Mouse (Mus musculus) E14TG2a.4 (cell line): Measurements from ENCODE around the gene Lhx1.

Source experiments
- H3K27me3 ChIP-seq: 2 replicates; pipeline ENCODE4 v1.6.1; 2014; ENCODE audit warnings: low read length, control low read depth; ENCODE audit not compliant: insufficient read depth
- H3K36me3 ChIP-seq: 2 replicates; pipeline ENCODE4 v1.6.1; 2014; ENCODE audit warnings: low read length, control low read depth; ENCODE audit not compliant: insufficient read depth
- H3K4me1 ChIP-seq: replicated peaks from 2 replicates; pipeline ENCODE4 v1.6.1; 2014; ENCODE audit warnings: low read depth, low read length, control low read depth
- H3K4me3 ChIP-seq: replicated peaks from 2 replicates; pipeline ENCODE4 v1.5.1; 2014; ENCODE audit warnings: mild to moderate bottlenecking, low read length
- H3K9me3 ChIP-seq: 2 replicates; pipeline ENCODE4 v1.6.1; 2014; ENCODE audit warnings: low read length, control low read depth
- CTCF ChIP-seq: conservative IDR thresholded peaks from 2 replicates; pipeline ENCODE4 v1.5.1; 2014; ENCODE audit warnings: low read length
- NANOG ChIP-seq: IDR thresholded peaks from 2 replicates; pipeline ENCODE4 v1.6.1; 2014; ENCODE audit warnings: borderline replicate concordance, low read length, mixed read lengths
- POU5F1 ChIP-seq: IDR thresholded peaks from 2 replicates; pipeline ENCODE4 v1.6.1; 2014; ENCODE audit warnings: low read length, borderline replicate concordance

Lhx1 gene

GRCm38 (mm10) chr11:84516501-84517240, 8.7 kb downstream of the Lhx1 start:
- TF ChIP-seq NANOG (no peak), CTCF (no peak), POU5F1 (no peak)
- Histone ChIP-seq H3K4me1 (peaks cover 35% of the 10 kb centered on the region), H3K27me3 (peaks cover 73% of the 10 kb centered on the region)

GRCm38 (mm10) chr11:84513171-84514116, 11.9 kb downstream of the Lhx1 start, which contains the start of gene Aatf:
Gene Aatf (minus strand): TSS chr11:84513522.
- TF ChIP-seq NANOG (no peak), POU5F1 (no peak)
- Histone ChIP-seq H3K9me3 (no peaks in the 10 kb centered on the region; the same call in 1 of the 2 replicates), H3K4me1 (peaks cover 19% of the 10 kb centered on the region), H3K27me3 (peaks cover 41% of the 10 kb centered on the region), H3K36me3 (peaks cover 32% of the 10 kb centered on the region), H3K4me3 (peak within 1 kb of the TSS; percentile 90)

More at GRCm38 (mm10) chr11:84516501-84517240, 8.7 kb downstream of the Lhx1 start:
- H3K4me3 ChIP-seq, result no peak overlapping the region
- peaks cover 9% of the 10 kb centered on the region for H3K9me3 ChIP-seq
- peaks cover 6% of the 10 kb centered on the region for H3K36me3 ChIP-seq

GRCm38 (mm10) chr11:84512031-84512430, 13.3 kb downstream of the Lhx1 start:
- H3K9me3 ChIP-seq, result no peaks in the 10 kb centered on the region; the same call in 1 of the 2 replicates
- H3K36me3 ChIP-seq, result peaks cover 46% of the 10 kb centered on the region
- peak overlapping the region; percentile 90 for H3K4me3 ChIP-seq
- peaks cover 19% of the 10 kb centered on the region for H3K4me1 ChIP-seq
- peaks cover 31% of the 10 kb centered on the region for H3K27me3 ChIP-seq
- TF ChIP-seq NANOG, result no peak
- no peak for TF ChIP-seq POU5F1
- no peak for TF ChIP-seq CTCF

GRCm38 (mm10) chr11:84504296-84504695, 21.0 kb downstream of the Lhx1 start:
- no peak for TF ChIP-seq NANOG
- peak; percentile 44 for TF ChIP-seq CTCF
- Histone ChIP-seq H3K27me3 (no peaks in the 10 kb centered on the region), H3K9me3 (no peaks in the 10 kb centered on the region), H3K36me3 (peaks cover 74% of the 10 kb centered on the region), H3K4me3 (no peak overlapping the region), H3K4me1 (no peaks in the 10 kb centered on the region)

GRCm38 (mm10) chr11:84497944-84498343, 27.4 kb downstream of the Lhx1 start:
- Histone ChIP-seq H3K4me1 (no peaks in the 10 kb centered on the region), H3K36me3 (peaks cover 62% of the 10 kb centered on the region), H3K4me3 (no peak overlapping the region), H3K9me3 (no peaks in the 10 kb centered on the region), H3K27me3 (no peaks in the 10 kb centered on the region)
- peak; percentile 25; the same call in 1 of the 2 replicates for TF ChIP-seq CTCF
- TF ChIP-seq POU5F1, result no peak
- no peak for TF ChIP-seq NANOG

GRCm38 (mm10) chr11:84496901-84497300, 28.4 kb downstream of the Lhx1 start:
- TF ChIP-seq POU5F1 (no peak), CTCF (no peak), NANOG (no peak)
- no peaks in the 10 kb centered on the region for H3K4me1 ChIP-seq
- no peaks in the 10 kb centered on the region for H3K9me3 ChIP-seq
- peaks cover 63% of the 10 kb centered on the region for H3K36me3 ChIP-seq
- H3K4me3 ChIP-seq, result no peak overlapping the region
- H3K27me3 ChIP-seq, result no peaks in the 10 kb centered on the region

- peaks cover 68% of the 10 kb centered on the region for H3K36me3 ChIP-seq
Observed at GRCm38 (mm10) chr11:84495774-84496173, 29.6 kb downstream of the Lhx1 start.

GRCm38 (mm10) chr11:84481661-84482060, 43.7 kb downstream of the Lhx1 start:
- TF ChIP-seq CTCF (no peak), POU5F1 (no peak)
- Histone ChIP-seq H3K4me1 (no peaks in the 10 kb centered on the region), H3K9me3 (no peaks in the 10 kb centered on the region), H3K36me3 (peaks cover 9% of the 10 kb centered on the region; the same call in 1 of the 2 replicates), H3K27me3 (no peaks in the 10 kb centered on the region), H3K4me3 (no peak overlapping the region)

More at GRCm38 (mm10) chr11:84495774-84496173, 29.6 kb downstream of the Lhx1 start:
- TF ChIP-seq POU5F1, result no peak
- TF ChIP-seq CTCF, result no peak
- no peak for TF ChIP-seq NANOG
- H3K4me1 ChIP-seq, result no peaks in the 10 kb centered on the region
- no peak overlapping the region for H3K4me3 ChIP-seq
- H3K27me3 ChIP-seq, result no peaks in the 10 kb centered on the region
- no peaks in the 10 kb centered on the region for H3K9me3 ChIP-seq
